Mouse (Mus musculus): Measurements from ENCODE around the gene Igflr1.
A peak's percentile ranks its signal among the peaks of the same experiment; 100 is the strongest.

Igflr1 gene

DNA sequence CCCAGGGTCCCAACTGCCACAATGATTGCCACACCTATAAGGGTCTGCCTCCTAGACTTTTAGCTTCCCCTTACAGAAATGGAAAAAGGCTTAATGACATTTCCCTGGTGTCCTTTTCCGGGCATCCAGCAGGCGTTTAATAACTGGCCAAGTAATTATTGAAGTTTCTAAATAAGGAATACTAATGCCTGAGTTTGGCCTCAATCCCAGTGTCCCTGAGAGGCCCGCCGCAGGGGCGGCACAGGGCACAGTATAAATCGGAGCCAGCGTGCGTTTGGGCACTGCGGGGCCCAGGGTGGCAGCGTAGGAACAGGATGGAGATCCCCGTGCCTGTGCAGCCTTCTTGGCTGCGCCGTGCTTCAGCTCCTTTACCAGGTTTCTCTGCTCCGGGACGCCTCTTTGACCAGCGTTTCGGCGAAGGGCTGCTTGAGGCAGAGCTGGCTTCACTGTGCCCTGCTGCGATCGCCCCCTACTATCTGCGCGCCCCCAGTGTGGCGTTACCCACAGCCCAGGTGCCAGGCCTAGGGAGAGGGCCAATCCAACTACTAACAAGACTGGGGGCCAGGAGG, 12.1 kb upstream of the Igflr1 start:
- no peak for DNase-seq (ENCODE audit: extremely low read depth, low read depth, low spot score)

DNA sequence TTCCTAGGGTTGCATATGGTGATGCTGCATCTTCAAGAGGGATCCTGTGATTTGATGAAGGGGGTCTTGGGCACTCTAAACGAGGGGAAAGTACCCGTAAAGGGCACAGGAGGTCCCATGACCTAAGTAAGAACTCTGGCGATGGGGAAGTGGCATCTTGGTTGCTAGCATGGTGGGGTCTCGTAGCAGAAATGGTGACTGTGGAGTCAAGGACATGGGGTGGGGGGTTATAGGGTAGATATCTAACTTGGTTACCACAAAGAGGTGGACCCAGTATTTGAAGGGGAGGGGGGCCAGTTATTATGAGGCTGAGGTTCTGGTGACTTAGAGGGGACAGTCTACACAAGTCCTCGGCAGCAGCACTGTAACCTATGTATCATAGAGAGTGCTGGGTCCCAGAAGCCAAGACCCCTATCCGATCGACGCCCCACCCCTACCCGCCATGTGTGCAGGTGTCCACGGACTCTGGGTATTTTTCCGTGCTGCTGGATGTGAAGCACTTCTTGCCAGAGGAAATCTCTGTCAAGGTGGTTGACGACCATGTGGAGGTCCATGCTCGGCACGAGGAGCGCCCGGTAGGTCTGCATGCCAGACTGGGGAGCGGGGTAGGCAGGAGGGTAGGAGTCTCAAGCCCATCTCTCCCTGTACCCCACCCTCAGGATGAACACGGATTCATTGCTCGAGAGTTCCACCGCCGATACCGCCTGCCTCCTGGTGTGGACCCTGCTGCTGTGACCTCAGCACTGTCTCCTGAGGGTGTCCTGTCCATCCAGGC, 11.2 kb upstream of the Igflr1 start:
- DNase-seq (ENCODE audit: extremely low read depth, low read depth, low spot score), result no peak

DNA sequence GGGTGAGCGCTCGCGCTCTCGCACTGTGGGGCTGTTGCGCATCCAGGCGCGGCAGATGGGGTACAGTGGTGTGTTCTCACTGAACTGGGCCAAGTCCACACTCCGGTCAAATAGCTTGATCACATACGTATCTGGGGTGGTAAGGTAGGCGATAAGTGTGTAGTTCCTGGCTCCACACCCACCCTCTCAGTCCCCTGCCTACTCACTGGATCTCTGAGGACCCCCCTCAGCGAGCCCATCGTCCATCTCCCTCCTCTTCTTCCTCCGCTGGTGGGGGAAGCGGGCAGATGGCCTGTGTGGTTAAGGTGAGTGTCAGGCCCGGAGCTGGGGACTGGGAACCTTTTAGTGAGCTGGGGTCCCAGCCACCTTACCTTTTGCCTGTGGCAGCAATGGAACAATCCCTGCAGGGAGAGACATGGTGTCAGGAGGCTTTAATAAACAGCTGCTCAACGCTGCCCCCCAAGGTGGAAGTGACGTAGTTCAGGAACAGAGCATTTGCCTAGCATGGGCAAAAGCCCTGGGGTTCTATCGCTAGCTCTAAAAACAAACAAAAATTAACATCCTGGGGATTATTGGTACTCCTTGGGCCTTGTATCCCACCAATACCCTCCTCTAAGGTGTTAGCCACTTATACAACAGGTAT, 8.2 kb upstream of the Igflr1 start:
- DNase-seq (ENCODE audit: extremely low read depth, low read depth, low spot score), result no peak

DNA sequence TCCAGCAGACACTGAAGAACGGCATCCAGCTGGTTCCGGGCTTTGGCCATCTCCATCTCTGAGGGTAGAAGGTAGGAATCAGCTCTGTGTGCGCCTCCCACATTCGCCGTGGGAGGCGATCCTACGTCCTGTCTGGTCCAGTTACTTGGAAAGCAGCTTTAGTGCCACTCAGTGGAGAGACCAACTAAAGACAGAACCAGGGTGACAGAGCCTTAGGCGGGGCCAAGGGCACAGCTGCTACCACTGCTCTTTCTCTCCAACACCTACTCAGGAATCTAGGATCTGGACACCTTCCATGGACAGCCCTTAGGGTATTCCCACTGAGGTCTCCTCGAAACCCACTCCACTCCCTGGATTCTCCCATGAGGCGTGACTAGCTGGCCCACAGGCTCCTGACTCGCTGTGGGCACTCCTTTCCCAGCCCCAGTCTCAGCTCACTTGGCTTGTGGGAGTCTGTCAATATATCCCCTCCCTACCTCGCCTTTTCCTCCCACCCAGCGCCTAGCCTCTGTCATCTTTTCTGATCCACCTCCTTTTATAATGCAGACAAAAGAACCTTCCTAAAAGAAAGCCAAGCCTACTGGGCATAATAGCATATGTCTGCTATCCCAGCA, 7.2 kb upstream of the Igflr1 start:
- DNase-seq (ENCODE audit: extremely low read depth, low read depth, low spot score), result no peak

DNA sequence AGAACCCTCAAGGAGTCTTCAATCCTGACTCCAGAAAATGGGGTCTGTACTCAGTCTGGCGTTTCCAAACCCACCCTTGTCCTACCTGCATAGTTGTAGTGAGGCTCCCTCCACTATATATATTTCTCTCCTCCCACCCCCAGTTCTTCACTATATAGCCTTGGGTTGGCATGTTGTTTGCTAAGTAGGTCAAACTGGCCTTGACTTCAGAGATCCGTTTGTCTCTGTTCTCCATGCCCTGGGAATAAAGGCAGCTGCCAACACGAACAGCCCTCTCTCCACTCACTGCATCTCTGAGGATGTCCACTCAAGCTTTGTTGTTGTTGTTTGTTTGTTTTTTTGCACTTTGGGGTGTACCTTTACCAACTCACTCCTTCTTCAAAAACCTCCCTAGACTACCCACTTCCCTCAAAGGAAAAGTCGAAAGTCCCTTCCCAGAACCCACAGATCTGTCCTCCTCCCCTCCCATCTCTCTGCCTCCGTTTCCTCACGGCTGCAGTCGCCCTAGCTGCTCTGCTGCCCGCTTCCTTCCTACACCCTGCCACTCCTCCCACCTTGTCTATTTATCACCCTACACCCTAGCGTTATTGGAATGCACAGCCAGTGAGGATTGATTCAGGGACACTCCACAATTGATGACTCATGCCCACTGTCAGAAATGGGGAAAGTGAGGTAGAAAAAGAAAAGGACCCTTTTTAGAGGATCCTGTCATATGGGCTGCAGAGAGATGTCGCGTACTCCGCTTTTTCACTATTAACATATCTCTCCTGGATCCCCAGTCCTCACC, 6.4 kb upstream of the Igflr1 start:
- DNase-seq (ENCODE audit: extremely low read depth, low read depth, low spot score), result no peak

DNA sequence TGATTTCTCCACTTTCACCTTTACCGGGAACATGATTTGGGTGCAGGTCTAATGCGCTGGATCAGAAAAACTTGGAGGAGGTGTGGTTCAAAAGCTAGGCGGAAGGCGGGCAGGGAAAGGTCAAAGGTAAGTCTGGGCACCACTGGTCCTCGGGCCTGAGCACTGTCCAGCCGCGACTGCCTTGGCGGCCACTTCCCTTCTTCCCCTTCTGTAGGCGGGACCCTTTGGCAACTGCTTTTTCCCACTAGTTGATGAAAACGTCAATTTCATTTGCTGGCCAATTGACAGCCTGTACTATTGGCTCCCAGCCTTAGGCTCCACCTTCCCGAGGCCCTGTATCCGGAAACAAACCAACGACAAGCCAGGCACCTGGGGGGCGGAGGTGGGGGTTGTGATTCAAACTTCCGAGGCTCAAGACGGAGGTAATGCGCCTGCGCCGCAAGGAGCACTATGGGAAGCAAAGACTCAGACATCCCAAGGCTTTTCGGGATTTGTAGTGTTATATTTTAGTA, 5.7 kb upstream of the Igflr1 start, which contains the start of gene Lin37:
TSS of gene Lin37 (minus strand) at position 396 of the 512 bp plus-strand sequence.
- DNase-seq (ENCODE audit: extremely low read depth, low read depth, low spot score), result peak; percentile 91

DNA sequence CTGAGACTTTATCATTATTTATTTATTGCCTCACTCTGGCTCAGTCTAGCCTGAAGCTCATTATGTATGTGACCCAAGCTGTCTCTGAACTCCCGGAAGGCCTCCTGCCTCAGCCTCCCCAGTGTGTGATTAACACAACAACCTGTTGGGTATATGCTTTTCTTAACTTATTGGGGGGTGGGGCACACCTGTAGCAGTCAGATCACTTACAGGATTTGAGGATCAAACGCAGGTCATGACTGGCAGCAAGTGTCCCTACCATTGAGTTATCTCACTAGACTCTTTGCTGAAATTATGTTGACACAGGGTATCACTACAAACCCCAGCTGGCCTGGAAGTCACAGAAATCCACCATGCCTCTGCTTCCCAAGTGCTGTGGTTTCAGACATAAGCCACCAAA, 4.9 kb upstream of the Igflr1 start:
- no peak for DNase-seq (ENCODE audit: extremely low read depth, low read depth, low spot score)

DNA sequence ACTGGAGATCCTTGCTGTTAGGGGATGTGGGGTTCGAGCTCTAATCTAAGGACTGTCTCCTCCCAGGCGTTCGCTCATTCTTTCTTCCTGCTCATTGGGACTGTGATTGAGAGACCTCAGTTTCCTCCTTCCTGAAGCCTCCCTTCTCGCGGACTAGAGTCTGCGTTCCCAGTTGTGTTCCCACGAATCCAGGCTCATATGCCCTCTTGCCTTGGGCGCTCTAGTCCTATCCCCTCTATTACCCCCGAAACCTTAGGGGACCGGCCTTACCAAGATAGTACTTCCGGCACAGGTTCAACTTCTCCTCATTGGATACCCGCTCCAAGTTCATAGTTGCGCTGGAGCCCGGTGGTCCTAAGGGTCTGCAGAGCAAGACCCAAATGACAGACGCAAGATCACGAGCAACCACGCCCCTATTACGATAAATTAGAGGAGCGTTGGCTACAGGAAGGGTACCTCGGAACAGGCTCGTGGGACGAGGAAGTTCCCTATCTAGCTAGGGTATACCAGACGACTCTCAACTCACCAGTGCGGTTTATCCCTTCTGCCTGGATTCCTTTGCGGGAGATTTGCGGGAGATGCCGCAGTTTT, 2.6 kb upstream of the Igflr1 start:
- DNase-seq (ENCODE audit: extremely low read depth, low read depth, low spot score), result no peak

DNA sequence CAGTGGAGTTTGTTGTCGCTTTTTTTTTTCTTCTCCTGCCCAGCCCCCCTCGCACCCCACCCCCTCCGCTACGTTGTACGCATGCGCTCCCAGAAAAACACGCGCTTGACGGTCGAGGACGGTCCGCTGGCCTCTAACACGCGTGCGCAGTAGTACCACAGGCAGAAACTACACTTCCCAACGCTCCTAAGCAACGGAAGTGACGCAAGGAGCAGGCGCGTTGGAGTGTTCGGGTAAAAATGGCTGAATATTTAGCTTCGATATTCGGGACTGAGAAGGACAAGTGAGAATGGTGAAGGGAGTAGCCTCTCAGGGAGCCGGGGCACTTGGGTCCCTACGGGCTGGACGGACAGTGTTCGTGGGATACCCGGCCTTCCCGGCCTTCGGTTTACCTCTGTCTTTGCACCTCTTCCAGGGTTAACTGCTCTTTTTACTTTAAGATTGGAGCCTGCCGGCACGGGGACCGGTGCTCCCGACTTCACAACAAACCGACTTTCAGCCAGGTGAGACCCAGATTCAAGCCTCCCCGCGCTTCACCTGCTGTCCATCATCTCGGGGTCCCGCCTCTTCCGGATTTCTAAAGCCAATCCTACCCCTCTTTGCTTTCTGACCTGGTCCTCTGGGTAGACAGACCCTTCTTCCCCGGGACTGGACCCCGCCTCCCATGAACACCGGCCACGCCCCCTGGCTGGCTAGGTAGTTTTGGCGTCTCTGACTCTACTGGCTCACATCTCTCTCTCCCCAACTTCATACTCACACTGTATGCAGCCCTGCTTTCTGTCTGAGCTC, 1.9 kb upstream of the Igflr1 start, which contains the start of the genes U2af1l4, Gm49396 and Psenen:
TSS of gene U2af1l4 (plus strand) at position 185 of the 789 bp plus-strand sequence.
TSS of gene Gm49396 (plus strand) at position 228 of the 789 bp plus-strand sequence.
TSS of gene Psenen (minus strand) at position 511 of the 789 bp plus-strand sequence.
- peak; percentile 86 for DNase-seq (ENCODE audit: extremely low read depth, low read depth, low spot score)

DNA sequence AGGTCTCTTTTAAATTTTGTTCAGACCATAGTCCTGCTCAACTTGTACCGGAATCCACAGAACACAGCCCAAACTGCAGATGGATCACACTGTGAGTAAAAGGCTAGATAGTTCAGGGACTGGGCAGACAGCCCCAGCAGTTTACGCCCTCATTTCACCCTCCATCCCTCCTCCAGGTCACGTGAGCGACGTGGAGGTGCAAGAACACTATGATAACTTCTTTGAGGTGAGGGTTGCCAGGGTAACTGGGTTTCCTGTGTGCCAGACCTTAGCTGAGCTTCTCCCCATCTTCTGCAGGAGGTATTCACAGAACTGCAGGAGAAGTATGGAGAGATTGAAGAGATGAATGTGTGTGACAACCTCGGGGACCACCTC, 1.3 kb upstream of the Igflr1 start:
- DNase-seq (ENCODE audit: extremely low read depth, low read depth, low spot score), result no peak

DNA sequence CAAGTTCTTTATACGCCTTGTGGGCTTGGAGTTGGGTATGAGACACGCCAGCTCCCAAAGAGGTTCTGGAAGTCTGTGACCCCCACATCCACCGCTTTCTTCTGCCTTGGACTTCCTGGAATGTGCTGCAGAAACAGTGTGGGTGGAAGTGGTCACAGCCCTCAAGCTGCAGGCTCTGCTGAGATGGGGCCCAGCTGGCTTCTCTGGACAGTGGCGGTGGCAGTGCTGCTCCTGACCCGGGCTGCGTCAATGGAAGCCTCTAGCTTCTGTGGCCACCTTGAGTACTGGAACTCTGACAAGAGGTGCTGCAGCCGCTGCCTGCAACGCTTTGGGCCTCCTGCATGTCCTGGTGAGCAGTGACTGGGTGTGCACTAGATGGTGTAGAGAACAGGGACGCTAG, 806 bp downstream of the Igflr1 start:
- no peak for DNase-seq (ENCODE audit: extremely low read depth, low read depth, low spot score)

DNA sequence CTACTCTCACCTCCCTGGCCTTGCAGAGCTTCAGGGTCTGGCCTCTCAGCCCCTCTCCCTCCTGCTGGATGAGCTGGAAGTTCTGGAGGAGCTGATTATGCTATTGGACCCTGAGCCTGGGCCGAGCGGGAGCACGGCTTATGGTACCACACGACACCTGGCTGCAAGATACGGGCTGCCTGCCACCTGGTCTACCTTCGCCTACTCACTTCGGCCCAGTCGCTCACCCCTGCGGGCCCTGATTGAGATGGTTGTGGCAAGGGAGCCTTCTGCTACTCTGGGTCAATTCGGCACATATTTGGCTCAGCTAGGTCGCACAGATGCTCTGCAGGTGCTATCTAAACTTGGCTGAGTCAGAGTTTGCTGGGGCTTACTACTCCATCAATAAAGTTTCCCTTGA, 2.3 kb downstream of the Igflr1 start:
- DNase-seq (ENCODE audit: extremely low read depth, low read depth, low spot score), result no peak

DNA sequence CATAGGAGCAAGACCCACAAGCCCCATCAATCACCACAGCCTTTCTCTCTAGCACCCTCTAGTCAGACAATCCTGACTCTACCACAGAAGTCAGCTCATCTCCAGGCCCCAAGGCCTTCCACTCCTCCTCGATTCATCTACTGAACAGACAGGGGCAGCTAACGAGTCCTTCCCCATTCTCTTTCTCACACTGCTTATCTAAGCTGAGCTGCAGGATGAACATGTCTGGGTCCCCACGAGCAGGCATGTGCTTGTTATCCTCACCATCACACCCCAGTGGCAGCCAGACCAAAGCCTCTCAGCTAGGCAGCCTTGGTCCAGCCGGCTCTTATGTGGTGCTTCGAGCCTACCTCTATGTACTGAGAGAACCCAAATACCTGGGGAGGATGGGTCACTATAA, 7.2 kb downstream of the Igflr1 start:
- DNase-seq (ENCODE audit: extremely low read depth, low read depth, low spot score), result no peak

DNA sequence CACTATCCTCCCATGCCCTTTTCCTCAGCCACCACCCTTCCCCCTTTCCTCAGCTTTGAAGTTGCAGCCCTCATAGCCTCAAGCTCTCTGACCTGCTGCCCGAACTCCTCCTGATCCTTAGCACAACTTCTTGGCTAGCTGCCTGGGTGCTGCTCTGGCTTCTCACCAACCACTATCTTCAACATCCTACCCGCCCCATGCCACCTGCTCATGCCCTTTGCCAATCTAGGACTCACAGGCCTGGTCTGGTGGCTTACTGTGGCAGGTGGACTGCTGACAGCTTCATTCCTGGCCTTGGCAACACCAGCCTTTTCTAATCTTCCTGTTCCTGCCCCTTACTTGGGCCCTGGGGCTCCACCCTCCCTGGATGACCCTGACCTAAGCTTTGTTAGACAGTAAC, 7.7 kb downstream of the Igflr1 start:
- peak; percentile 45 for DNase-seq (ENCODE audit: extremely low read depth, low read depth, low spot score)

DNA sequence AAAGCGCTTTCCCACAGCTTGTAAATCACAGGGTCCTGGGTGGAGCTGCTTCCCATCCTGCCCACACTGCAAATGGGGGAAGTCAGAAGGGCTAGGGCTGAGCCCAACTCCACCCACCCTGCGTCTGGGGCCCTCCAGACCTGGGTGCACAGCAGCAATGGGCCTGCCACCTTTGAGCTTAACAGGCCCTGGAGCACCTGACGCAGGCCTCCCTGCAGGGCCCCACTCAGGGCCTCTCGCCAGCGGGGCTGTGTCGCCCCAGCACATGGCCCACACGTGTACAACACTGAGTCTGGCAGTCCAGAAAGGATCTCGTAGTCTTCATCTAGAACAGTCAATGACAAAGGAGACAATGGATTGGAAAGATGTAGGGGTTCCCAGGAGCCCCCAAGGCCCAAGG, 14.7 kb downstream of the Igflr1 start:
- no peak for DNase-seq (ENCODE audit: extremely low read depth, low read depth, low spot score)

DNA sequence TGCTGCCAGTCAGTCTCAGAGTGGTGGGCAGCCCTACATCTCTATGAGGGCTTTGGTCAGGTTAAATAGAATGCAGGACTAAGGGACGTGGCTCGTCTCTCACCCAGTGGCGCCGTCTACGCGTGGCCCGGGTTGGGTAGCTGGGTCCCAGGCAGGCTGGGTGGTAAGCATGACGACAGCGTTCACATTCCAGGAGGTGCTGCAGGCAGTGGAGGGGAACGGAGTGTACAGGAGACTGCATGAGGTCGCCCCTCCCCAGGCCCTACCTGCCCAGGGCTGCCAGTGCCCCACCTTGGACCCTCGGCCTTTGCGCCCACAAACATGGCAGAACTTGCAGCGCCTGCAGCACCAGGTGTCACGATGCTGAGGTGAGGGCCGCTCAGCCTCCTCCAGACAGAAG, 16.3 kb downstream of the Igflr1 start:
- no peak for DNase-seq (ENCODE audit: extremely low read depth, low read depth, low spot score)

DNA sequence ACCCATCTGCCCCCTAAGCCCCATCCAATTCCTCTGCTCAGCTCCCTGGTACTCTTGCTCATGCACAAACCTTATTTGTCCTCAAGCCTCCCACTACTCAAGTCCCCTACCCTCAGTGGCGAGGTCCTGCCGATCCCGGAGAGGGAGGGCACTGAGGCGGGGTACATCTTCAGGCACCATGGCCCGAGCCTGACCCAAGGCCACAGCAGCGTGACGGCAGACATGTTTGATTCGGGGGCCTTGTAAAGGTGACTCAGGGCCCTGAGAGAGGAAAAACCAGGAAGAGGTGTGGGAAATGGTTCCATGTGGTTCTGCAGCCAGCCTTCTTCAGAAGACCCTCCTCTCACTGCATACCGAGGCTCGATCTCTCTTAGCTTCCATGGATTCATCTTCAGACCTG, 19.1 kb downstream of the Igflr1 start:
- DNase-seq (ENCODE audit: extremely low read depth, low read depth, low spot score), result no peak

DNA sequence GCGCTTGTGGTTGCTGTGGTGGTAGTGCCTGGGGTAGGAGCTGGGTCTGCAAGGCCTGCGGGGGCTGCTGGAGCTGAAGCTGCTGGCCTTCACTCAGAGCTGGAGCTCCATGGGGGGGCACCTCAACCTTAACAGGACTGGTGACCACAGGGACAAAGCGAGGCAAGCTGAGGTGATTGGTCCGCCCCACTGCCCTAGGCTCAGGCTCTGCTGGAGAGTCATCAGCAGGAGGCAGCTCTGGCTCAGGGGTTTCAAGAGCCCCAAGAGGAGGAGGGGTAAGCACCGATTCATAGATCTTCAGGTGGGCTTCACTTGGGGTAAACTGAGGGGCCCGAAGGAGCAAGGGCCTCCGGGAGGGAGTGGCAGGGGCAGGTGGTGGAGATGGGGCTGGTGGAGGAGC, 19.9 kb downstream of the Igflr1 start:
- DNase-seq (ENCODE audit: extremely low read depth, low read depth, low spot score), result no peak

DNA sequence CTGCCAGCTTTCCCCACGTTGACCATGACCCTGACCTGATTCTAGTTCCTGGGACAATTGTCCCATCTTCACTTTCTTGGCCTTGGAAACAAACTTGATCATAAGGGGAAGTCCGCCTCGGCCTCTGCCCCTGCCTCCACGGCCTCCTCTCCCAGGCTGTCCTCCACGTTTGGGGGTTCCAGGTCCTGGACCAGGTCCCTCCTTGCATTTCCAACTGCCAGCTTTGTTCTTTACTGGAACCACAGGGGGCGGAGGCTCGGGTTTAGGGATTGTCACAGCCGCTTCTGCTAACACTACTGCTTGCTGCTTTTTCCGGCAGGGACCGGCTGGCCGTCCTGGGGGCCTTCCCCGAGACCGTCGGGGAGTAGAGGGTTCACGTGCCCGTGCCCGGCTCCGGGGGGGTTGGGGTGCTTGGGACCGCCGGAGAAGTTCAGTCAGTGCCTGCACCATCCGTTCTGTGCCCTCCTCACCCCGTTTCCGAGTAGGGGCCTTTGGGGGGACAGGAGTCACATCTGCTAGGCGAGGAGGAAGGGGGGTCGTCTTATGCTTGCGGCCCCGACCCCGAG, 21.3 kb downstream of the Igflr1 start:
- DNase-seq (ENCODE audit: extremely low read depth, low read depth, low spot score), result no peak
